Mouse (Mus musculus) granulocyte monocyte progenitor cell, adult 5-6 weeks (primary cell): ENCODE results near the gene Stat5b. TPM values are rescaled to one million over a fixed set of nuclear protein-coding genes. Genes with fewer than 3 reads are reported as not detected.

Source experiments
- ATAC-seq: replicated peaks from 2 replicates; pipeline ENCODE4 v1.8.0; 2016; ENCODE audit warnings: mild to moderate bottlenecking, moderate TSS enrichment, inconsistent platforms; ENCODE audit not compliant: poor library complexity, severe bottlenecking
- total RNA-seq, 2 experiments: library from RNA; stranded (forward) in 1 of 2; stranded (reverse) in 1 of 2; fragments of 200-712, 200-1000 nt in 1 of 2; fragments of >200 nt in 1 of 2; fragmentation: Nextera tagmentation in 1 of 2; gene quantifications; 2 replicates each; pipeline ENCODE4 v1.2.3; 2014 to 2017

The Stat5b gene
- total RNA-seq, 2 experiments from 2014 or later, result 35.5 to 37.1 TPM

GRCm38 (mm10) chr11:100778069-100778468, 72.5 kb downstream of the Stat5b start:
- ATAC-seq, result no peak

DNA sequence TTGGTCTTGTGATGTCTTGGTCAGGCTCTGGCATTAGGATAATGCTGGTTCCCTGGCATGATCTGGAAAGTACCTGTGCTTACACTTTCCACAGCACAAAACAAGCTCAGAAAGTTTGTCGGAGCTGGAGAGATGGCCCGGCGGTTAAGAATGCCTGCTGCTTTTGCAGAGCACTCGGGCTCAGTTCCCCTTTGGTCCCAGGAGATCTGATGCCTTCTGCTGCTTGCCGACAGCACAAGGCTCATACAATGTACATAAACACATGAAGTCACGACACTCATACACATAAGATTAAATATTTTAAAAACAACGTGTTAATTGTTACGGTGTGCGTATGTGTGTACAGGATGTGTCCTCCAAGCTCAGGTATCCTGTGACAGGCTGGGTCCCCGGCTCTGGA, 74.6 kb downstream of the Stat5b start:
- no peak for ATAC-seq

GRCm38 (mm10) chr11:100774261-100774660, 76.3 kb downstream of the Stat5b start:
- no peak for ATAC-seq

GRCm38 (mm10) chr11:100770646-100771408, 79.7 kb downstream of the Stat5b start, which contains the start of gene Ghdc:
Ghdc (minus strand) TSS chr11:100770957.
- ATAC-seq, result peak; percentile 86

GRCm38 (mm10) chr11:100769980-100770379, 80.5 kb downstream of the Stat5b start:
- no peak; the same call in 1 of the 2 replicates for ATAC-seq

GRCm38 (mm10) chr11:100767871-100768270, 82.7 kb downstream of the Stat5b start:
- ATAC-seq, result no peak

DNA sequence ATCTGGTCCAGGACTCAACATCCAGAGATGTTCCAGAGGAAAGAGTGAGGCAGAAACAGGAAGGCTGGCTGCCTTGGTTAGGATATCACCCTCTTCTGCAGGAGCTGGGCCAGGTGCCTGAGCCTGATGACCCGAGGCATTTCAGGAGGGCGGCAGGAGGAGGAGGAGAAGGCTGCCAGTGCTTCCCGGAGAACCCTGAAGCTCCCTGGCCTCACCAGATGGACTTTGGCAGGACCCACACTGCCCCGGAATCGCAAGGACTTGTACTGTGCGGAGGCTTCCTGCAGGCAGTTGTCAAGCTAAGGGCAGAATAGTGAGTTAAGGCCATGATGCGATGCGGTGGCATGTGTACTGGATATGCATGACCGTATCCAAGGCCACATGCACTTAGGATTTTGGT, 83.8 kb downstream of the Stat5b start:
- ATAC-seq, result no peak

DNA sequence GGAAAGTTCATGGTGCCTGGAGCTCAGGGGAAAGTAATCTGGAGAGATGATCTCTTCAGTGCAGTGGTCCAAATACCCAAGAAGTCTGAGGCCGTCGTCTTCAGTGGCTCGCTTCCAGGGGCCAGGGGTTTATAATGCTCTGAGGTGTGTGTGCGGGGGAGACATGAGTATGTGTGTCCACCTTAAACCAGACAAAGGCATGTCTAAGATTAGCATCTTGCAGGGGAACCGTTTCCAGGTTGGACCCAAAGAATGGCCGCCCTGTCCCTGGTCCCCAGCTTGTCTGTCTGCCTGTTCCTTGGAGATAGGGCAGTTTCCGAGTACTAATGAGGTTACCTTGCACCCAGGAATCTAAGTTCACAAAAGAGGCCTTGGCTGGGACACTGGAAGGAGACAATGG, 87.7 kb downstream of the Stat5b start, which contains the start of gene Hcrt:
Gene Hcrt, minus strand, starts transcription at position 101 of the 400 bp plus-strand sequence.
- no peak for ATAC-seq

GRCm38 (mm10) chr11:100761547-100762045, 88.9 kb downstream of the Stat5b start:
- peak; percentile 76 for ATAC-seq

- ATAC-seq, result peak; percentile 63
Measured at GRCm38 (mm10) chr11:100759611-100760233, 90.8 kb downstream of the Stat5b start, which contains the start of gene Kcnh4. Kcnh4 (minus strand) TSS chr11:100759942.

DNA sequence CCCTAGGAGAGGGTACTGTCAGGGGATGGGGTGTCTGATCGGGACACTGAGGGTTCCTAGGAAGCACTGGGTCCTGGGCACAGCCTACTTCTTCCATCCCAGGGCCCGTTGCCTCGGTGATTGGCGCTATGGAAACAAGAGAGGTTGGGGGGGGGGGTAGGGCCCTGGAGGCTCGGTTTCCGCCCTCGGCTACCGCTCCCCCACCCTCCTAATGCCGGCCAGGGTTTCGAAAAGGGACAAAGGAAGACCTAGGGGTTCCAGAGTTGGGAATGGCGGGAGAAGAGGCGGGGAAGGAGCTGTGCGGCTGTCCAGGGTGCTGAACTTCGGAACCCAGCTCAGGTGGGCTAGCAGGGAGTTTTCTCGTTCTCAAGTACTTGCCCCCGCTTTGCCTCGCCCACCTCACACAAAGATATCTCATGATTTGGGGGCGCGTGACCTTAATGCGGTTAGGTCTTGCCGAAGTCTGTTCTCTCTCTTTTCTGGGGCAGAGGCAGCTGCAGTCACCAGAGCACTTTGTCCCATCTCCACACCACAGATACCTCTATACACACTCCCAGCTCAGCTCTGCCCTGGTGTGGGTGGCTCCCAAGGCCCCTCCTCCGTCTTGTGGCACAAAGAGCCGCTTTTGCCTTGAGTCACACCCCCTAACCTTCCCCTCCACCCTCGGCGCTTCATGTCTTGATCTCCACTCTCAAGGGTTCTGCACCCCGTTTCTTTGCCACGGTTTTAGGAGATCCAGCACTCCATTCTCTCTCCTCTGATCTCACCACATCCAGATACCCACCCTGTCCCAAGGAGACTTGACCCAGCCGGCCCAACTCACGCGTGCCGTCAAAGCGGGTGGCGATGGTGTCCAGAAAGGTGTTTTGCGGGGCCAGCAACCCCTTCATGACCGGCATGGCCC, 91.6 kb downstream of the Stat5b start:
- ATAC-seq, result peak; percentile 17; the same call in 1 of the 2 replicates

DNA sequence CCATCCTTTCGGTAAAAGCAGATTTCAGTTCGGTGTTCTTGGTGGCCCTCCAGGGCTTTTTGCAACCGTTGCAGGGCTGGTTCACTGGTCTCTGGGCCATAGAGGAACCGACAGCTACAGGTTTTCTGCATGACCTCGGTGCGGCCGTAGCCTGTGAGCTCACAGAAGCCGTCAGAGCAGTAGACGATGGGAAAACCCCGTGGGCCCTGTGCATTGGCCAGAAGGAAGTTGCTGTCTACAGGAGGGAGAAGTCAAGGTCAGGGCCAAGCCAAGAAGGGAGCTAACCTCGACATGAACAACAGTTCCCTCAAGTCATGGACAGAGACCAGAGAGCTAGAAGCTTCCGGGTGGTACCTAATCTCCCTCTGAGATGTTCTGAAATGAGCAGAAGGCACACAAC, 93.0 kb downstream of the Stat5b start:
- no peak for ATAC-seq

DNA sequence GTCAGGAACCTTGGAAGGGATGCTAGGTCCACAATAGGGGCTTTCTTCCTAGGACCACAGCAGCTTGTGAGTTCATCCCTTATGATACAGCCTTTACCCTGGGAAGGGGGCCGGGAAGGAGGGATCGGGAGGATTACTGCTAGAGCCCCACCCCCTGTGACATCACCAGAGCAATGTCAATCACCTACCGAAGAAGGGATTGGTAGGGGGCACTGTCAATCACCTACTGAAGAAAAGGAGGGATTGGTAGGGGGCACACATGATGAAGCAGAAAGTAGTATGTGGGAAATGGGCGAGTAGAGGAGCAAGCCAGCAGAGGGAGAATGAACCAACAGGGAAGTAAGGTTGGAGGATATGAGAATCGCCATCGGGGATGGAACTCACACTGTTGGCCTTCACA, 94.0 kb downstream of the Stat5b start:
- ATAC-seq, result no peak

DNA sequence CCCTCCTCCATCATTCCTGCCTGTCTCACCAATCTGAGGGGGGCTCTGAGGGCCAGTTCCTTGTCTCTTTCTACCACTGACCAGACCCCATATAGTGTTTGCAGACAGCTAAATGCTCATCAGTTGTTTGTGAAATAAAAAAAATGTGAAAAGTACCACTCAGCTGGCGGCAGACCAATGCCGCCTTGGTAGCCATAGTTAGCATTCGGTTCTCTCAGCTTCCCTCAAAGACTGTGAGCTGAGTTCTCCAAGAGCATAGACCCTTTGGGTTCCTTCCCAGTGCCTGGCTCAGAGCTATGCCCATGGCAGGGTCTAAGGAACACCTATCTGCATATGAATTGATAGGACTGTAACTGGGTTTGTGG, 95.8 kb downstream of the Stat5b start:
- no peak for ATAC-seq

GRCm38 (mm10) chr11:100754021-100754692, 96.4 kb downstream of the Stat5b start:
- no peak for ATAC-seq

DNA sequence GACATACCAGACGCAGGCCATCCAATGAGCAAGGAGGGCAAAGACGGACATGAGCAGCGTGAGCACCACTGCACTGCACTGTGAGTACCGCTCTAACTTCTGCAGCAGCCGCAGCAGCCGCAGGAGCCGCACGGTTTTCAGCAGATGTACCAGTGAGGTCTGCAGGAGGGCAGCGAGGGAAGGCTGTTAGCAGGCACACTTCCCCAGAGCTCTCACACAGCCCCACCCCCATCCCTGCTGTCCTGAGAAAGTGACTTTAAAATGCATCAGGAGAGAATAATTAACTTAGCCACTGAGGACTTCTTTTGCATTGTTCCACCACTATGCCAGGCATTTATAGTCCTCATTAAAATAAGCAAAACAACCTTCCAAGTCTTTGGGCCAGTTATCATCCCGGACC, 98.2 kb downstream of the Stat5b start:
- no peak for ATAC-seq

- no peak for ATAC-seq
Measured at GRCm38 (mm10) chr11:100750127-100750526, 100.4 kb downstream of the Stat5b start.

DNA sequence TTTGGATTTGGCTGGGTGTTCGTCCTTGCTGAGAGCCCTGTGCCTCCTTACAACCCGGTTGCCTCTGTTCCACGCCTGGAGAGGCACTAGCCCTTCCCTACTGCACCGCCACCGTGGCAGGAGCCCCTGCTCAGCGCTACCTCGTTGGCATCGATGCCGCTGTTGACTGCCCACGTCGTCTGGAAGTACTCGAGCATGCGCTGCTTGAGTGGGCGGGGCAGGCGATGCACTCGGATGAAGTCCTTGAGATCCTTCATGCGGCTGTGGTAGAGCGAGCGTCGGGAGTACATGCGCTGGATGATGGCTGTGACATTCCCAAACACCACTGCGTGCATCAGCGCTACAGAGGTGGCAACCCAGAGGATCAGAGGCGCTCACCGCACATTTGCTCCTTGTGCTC, 101.1 kb downstream of the Stat5b start:
- ATAC-seq, result no peak

DNA sequence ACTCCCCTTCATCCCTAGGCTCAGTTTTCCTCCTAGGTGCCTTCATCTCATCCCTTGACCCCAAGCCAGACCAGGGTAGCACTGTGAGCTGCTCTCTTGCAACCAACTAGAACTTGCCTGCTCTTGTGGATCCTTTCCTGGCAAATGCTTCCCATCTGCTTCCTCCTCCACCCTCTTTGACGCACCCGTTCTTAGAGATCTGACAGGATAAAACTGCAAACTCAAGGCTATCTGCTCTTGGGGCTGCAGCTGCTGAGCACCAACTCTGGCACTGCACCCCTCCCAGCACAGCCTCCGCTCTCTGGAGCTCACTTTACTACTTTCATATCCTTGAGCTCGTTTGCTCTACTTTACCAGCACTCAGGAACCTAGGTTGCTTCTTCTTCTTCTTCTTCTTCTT, 101.9 kb downstream of the Stat5b start:
- ATAC-seq, result no peak

GRCm38 (mm10) chr11:100747114-100747513, 103.4 kb downstream of the Stat5b start:
- ATAC-seq, result no peak
